Mouse (Mus musculus) lung, postnatal 0 days (tissue): ENCODE measurements around the gene Nap1l4. TPM values are rescaled to one million over a fixed set of nuclear protein-coding genes. Genes with fewer than 3 reads are reported as not detected.
A peak's percentile ranks its signal among the peaks of the same experiment; 100 is the strongest.

Experiments used
- ATAC-seq: fragments of 200-750 bp; cut with Nextera tagmentation; 2 replicates; pipeline ENCODE4 v1.8.0; 2017; ENCODE audit warnings: moderate library complexity
- DNase-seq: peaks from one replicate; pipeline ENCODE4 v3.0.0-alpha.2; 2016; ENCODE audit warnings: low spot score
- H3K27ac ChIP-seq: fragments of 300-500 bp; sonication (generic); 2 replicates; pipeline ENCODE4 v1.5.1; 2014; ENCODE audit warnings: antibody characterized with exemption, mild to moderate bottlenecking, low read length, mixed read lengths
- H3K27me3 ChIP-seq: fragments of 300-500 bp; sonication (generic); replicated peaks from 2 replicates; pipeline ENCODE4 v1.6.1; 2014; ENCODE audit warnings: low read length, mixed read lengths; ENCODE audit not compliant: insufficient read depth
- H3K36me3 ChIP-seq: fragments of 300-500 bp; sonication (generic); 2 replicates; pipeline ENCODE4 v1.6.1; 2014; ENCODE audit warnings: low read length, mixed read lengths; ENCODE audit not compliant: insufficient read depth
- H3K4me1 ChIP-seq: fragments of 300-500 bp; sonication (generic); 2 replicates; pipeline ENCODE4 v1.6.1; 2014; ENCODE audit warnings: antibody characterized with exemption, low read depth, low read length, mixed read lengths; ENCODE audit not compliant: insufficient read depth
- H3K4me2 ChIP-seq: fragments of 300-500 bp; sonication (generic); replicated peaks from 2 replicates; pipeline ENCODE4 v1.6.1; 2014; ENCODE audit warnings: low read depth, mild to moderate bottlenecking, low read length, moderate library complexity, mixed read lengths
- H3K4me3 ChIP-seq: fragments of 300-500 bp; sonication (generic); 2 replicates; pipeline ENCODE4 v1.5.1; 2014; ENCODE audit warnings: low read depth, low read length
- H3K9ac ChIP-seq: fragments of 300-500 bp; sonication (generic); replicated peaks from 2 replicates; pipeline ENCODE4 v1.6.1; 2014; ENCODE audit warnings: low read depth, mild to moderate bottlenecking
- H3K9me3 ChIP-seq: fragments of 300-500 bp; sonication (generic); 2 replicates; pipeline ENCODE4 v1.6.1; 2016; ENCODE audit warnings: low read length, mixed read lengths
- CTCF ChIP-seq: IDR thresholded peaks from 2 replicates; pipeline ENCODE4 v1.5.1; 2016; ENCODE audit warnings: antibody characterized with exemption, mild to moderate bottlenecking
- EP300 ChIP-seq: IDR thresholded peaks from 2 replicates; pipeline ENCODE4 v1.6.1; 2016; ENCODE audit warnings: antibody characterized with exemption, mild to moderate bottlenecking, control low read depth
- WGBS: fragments of 180-500 bp; shearing (Covaris S2); extraction: QIAGEN DNeasy Blood & Tissue Kit; methylation state at CpG from one replicate; pipeline ENCODE4 v1.1.7; 2014; 5-methylcytosine and 5-hydroxymethylcytosine counted together
- polyA plus RNA-seq: library from polyadenylated mRNA; unstranded; fragments of >200 nt; fragmentation: Nextera tagmentation; extraction: Ambion mirVana; gene quantifications from 2 replicates; pipeline ENCODE4 v1.2.1, GENCODE M21; 2015

Gene Nap1l4
- polyA plus RNA-seq, 1 experiment from 2014 or later, result 107 TPM

DNA sequence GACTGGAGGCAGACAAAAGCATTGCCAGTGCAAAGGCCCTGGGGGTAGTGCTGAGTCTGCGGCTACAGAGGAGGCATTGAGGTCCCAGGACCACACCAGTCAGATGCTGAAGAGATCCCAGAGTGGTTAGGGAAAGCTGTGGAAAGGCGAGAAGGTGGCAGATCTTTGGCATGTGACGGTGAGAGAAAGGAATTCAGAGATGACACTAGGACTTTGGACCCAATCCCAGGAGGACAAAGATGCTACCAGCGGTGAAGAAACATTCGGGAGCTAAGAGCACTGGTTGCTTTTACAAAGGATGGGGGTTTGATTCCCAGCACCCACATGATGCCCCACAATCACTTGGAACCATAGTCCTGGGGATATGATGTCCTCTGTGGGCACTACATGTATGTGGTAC, 71.1 kb downstream of the Nap1l4 start:
- H3K9ac ChIP-seq, result no peak overlapping the region
- TF ChIP-seq EP300 (no peak), CTCF (no peak)
- H3K36me3 ChIP-seq, result no peaks in the 10 kb centered on the region
- no peak overlapping the region for H3K27ac ChIP-seq
- DNase-seq (no peak), ATAC-seq (no peak)
- H3K4me1 ChIP-seq, result 0 out of 2 replicates have a peak, but pooled peaks cover 3% of the 10 kb centered on the region
- H3K4me2 ChIP-seq, result no peak overlapping the region
- WGBS, result 80% methylated on average over 5 of the region's 5 CpGs
- no peak overlapping the region for H3K4me3 ChIP-seq
- no peaks in the 10 kb centered on the region for H3K27me3 ChIP-seq
- no peaks in the 10 kb centered on the region for H3K9me3 ChIP-seq

DNA sequence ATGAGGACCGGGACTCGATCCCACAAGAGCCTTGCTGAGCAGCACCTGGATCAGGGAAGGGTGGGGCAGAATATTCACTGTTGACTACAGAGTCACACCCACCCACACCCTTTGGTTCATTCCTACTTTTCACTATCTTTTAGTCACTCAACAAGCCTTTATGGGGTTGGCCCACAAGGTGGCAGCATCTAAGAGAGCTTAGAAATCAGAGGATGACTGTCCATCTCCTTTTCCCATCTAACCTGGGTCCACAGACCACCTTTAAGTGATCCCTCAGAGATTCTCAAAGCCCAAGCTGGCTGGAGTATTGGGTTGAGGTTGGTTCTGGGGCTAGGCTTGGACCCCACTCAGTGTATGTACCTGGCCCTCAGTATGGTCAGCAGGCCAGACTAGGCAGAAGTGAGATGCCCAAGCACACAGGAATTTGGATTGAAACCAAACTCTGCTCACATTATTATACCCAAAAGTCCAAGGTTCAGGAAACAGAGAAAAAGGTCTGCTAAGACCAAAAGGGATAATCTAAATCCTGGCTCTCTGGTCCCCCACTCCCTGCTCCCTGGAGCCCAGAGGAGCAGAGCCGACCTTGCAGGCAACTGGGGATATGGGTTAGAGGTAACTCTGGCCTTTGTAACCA, 72.1 kb downstream of the Nap1l4 start:
- Histone ChIP-seq H3K9me3 (no peaks in the 10 kb centered on the region), H3K27me3 (no peaks in the 10 kb centered on the region), H3K36me3 (no peaks in the 10 kb centered on the region), H3K4me2 (no peak overlapping the region), H3K27ac (no peak overlapping the region), H3K4me1 (0 out of 2 replicates have a peak, but pooled peaks cover 3% of the 10 kb centered on the region), H3K4me3 (no peak overlapping the region), H3K9ac (no peak overlapping the region)
- DNase-seq, result no peak
- ATAC-seq, result no peak
- WGBS, result 84% methylated on average over 3 of the region's 3 CpGs
- TF ChIP-seq CTCF (peak; percentile 15), EP300 (no peak)

DNA sequence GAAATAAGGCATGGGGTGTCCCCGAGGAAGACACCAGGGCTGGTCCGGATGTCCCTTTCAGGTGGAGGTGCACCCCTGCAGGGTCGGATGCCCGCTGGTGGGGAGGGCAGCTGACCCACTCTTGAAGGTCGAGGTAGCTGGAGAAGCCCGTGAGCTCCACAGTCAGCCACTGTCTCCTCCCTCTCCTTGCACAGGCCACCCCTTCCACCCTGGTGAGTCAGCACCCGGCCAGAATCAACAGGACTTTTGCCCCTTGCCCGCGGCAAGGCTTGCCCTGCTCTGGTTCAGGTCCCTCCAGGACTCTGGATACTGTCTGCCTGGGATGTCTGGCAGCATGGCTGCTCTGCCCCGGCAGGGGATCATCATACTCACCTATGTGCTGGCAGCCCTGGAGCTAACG, 73.0 kb downstream of the Nap1l4 start:
- DNase-seq, result no peak
- WGBS, result 58% methylated on average over 11 of the region's 11 CpGs
- no peaks in the 10 kb centered on the region for H3K27me3 ChIP-seq
- no peak overlapping the region for H3K4me2 ChIP-seq
- no peak overlapping the region for H3K27ac ChIP-seq
- no peak for ATAC-seq
- no peak overlapping the region for H3K9ac ChIP-seq
- TF ChIP-seq EP300 (no peak), CTCF (no peak)
- H3K4me3 ChIP-seq, result no peak overlapping the region
- no peaks in the 10 kb centered on the region for H3K9me3 ChIP-seq
- H3K36me3 ChIP-seq, result no peaks in the 10 kb centered on the region
- H3K4me1 ChIP-seq, result 0 out of 2 replicates have a peak, but pooled peaks cover 3% of the 10 kb centered on the region

DNA sequence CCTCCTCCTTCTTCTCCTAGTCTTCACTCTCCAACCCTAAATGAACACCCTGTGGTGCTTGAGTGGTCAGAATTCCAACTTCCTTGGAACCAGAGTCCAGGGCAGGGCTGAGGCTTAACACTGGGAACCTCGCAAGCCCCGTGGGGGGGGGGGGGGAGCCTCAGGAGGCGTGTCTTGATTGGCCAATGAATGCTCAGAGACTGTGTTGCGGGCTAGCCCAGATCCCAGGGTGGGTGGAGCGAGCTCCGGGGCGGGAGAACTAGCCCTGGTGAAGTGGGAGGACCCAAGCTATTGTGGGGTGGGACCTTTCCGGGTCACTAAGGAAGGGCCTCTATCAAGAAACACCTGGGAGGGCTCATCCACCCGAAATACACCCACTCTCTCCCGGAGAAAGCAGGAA, 74.1 kb downstream of the Nap1l4 start:
- H3K4me3 ChIP-seq, result no peak overlapping the region
- no peak overlapping the region for H3K4me2 ChIP-seq
- H3K36me3 ChIP-seq, result no peaks in the 10 kb centered on the region
- WGBS, result 33% methylated on average over 10 of the region's 10 CpGs
- 0 out of 2 replicates have a peak, but pooled peaks cover 3% of the 10 kb centered on the region for H3K4me1 ChIP-seq
- TF ChIP-seq EP300 (no peak), CTCF (no peak)
- no peak overlapping the region for H3K9ac ChIP-seq
- DNase-seq, result peak; percentile 24
- ATAC-seq, result peak; percentile 65
- no peaks in the 10 kb centered on the region for H3K9me3 ChIP-seq
- no peak overlapping the region for H3K27ac ChIP-seq
- H3K27me3 ChIP-seq, result no peaks in the 10 kb centered on the region

DNA sequence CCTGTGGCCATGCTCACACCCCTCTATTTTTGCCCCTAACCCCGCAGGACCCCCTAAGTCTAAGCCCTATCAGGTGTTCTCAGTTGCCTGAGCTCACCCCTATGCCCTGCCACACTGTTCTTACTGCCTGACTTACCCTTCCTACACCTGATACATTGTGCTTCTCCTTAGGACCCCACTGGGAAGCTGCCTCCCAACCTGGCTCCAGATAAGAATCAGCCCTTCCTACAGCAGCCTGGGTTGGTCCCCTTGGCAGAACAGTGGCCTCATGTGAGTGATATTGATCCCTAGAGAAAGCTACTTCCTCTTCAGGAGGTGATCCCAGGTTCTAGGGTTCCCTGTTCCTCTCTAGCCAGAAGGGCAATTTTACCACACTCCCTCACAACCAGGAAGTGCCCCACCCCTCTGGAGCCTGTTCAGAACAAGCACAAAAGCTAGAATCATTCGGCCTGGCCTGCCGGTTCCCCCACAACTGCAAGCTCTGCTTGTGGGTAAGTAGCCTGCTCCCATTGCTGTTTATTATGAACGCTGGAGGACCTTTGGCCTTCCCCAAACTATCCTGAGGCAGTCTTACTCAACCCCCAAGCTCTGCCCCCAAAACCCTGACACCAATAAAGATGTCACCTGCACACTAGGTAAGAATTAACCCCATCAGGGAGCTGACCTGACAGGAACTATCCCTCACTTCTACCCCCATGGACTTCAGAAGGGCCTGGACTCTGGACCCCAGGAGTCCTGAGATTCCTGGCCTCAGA, 75.4 kb downstream of the Nap1l4 start, which contains the start of gene Slc22a18:
Gene Slc22a18 (plus strand): TSS at position 390 of the 755 bp plus-strand sequence.
- H3K4me1 ChIP-seq, result 0 out of 2 replicates have a peak, but pooled peaks cover 3% of the 10 kb centered on the region
- no peaks in the 10 kb centered on the region for H3K27me3 ChIP-seq
- no peak for TF ChIP-seq CTCF
- TF ChIP-seq EP300, result no peak
- no peak within 1 kb of the TSS for H3K27ac ChIP-seq
- H3K9ac ChIP-seq, result no peak within 1 kb of the TSS
- H3K36me3 ChIP-seq, result no peaks in the 10 kb centered on the region
- H3K4me2 ChIP-seq, result no peak within 1 kb of the TSS
- no peaks in the 10 kb centered on the region for H3K9me3 ChIP-seq
- H3K4me3 ChIP-seq, result no peak within 1 kb of the TSS
- peak; percentile 73 for ATAC-seq
- DNase-seq, result peak; percentile 85
- WGBS, result 17% methylated on average over 4 of the region's 4 CpGs

DNA sequence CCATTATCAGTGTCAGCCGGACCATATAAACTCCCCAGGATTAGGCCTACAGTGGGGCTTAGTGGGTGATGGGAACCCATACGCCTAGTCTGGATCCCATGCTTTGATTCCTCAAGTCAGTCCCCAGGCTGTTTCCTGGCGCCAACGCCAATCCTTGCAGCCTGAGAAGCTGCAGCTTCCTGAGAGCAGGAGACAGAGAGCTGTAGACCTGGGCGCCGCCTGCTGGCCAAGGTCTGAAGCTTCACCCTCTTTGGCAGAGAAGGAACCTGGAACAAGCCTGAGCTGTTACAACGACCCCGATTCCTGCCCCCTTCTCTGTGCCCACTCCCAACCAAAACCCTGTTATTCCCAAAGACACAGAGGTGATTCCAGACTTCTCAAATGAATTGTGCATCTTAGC, 79.0 kb downstream of the Nap1l4 start:
- peak; percentile 52 for ATAC-seq

More for the DNA sequence above, 79.0 kb downstream of the Nap1l4 start:
- peak; percentile 83 for DNase-seq
- WGBS, result 14% methylated on average over 8 of the region's 8 CpGs
- H3K9ac ChIP-seq, result no peak overlapping the region
- peak; percentile 93 for TF ChIP-seq CTCF
- no peak for TF ChIP-seq EP300
- H3K4me1 ChIP-seq, result peaks cover 6% of the 10 kb centered on the region; the same call in 1 of the 2 replicates
- no peaks in the 10 kb centered on the region for H3K27me3 ChIP-seq
- H3K36me3 ChIP-seq, result no peaks in the 10 kb centered on the region
- H3K9me3 ChIP-seq, result no peaks in the 10 kb centered on the region
- H3K27ac ChIP-seq, result no peak overlapping the region
- H3K4me3 ChIP-seq, result no peak overlapping the region
- no peak overlapping the region for H3K4me2 ChIP-seq
